In genomic region chr12:80816380-80817086, GRCm38 (mm10) we compare ENCODE assay signal across 8 mouse cellular contexts. TPM values are rescaled to one million over a fixed set of nuclear protein-coding genes. Genes with fewer than 3 reads are reported as not detected.
DNase-seq lines count a peak whose midpoint lies in the region; ATAC-seq and TF ChIP-seq lines count a peak whose summit lies in the region.
"Had no signal": no experiment of that assay in that cellular context is flagged by ENCODE, and none has a peak within 500 bp of the region (broad histone marks: within the 10 kb centered on the region; RNA-seq: fewer than 3 reads in every experiment).

No protein-coding gene starts in this region.

- H3K27me3 ChIP-seq in liver, adult 2 months (ENCODE audit: control insufficient read depth, insufficient read depth, low read length): no peaks in the 10 kb centered on the region
- no peaks in the 10 kb centered on the region for H3K27me3 ChIP-seq in cerebellum, adult 2 months (ENCODE audit: control insufficient read depth, insufficient read depth, low read length)
- no peaks in the 10 kb centered on the region for H3K27me3 ChIP-seq in hindbrain, embryonic 16.5 days (replicated peaks; ENCODE audit: control insufficient read depth, insufficient read depth, low read length)
- H3K27me3 ChIP-seq: lung, embryonic 15.5 days had no signal

- no peak overlapping the region for H3K9ac ChIP-seq in liver, adult 2 months (ENCODE audit: low read depth, low read length)
- H3K9ac ChIP-seq in hindbrain, embryonic 16.5 days (ENCODE audit: low read depth, low read length): no peak overlapping the region
- H3K9ac ChIP-seq: lung, embryonic 15.5 days had no signal

- peak; percentile 61; the same call in 1 of the 2 replicates for ATAC-seq in hindbrain, embryonic 16.5 days

- no peak for TF ChIP-seq POLR2A in liver, adult 2 months (IDR thresholded peaks at IDR 0.05; ENCODE audit: extremely low read depth, insufficient read depth, low read length)
- TF ChIP-seq POLR2A in cerebellum, adult 2 months (IDR thresholded peaks at IDR 0.05; ENCODE audit: borderline replicate concordance, insufficient read depth, low read length): no peak

- DNase-seq in liver, adult 2 months (ENCODE audit: extremely low read depth, low read depth, low spot score): no peak
- no peak for DNase-seq in liver
- peak; percentile 92 to 98 for DNase-seq in cerebellum, adult 2 months
- DNase-seq in natural killer cell, adult 2 months (ENCODE audit: low spot score in 2 of 2): peak; percentile 56 to 70
- no peak for DNase-seq in urinary bladder, adult 2 months (ENCODE audit: low spot score)
- no peak for DNase-seq in kidney, postnatal 14 days

- 63% methylated on average over 1 of the region's 1 CpGs for WGBS in liver, adult 2 months
- 10% methylated on average over 1 of the region's 1 CpGs for WGBS in cerebellum, adult 2 months
- 11% methylated on average over 1 of the region's 1 CpGs for WGBS in hindbrain, embryonic 16.5 days

- 0 out of 2 replicates have a peak overlapping the region, but pooled peaks have one; percentile 2 for H3K27ac ChIP-seq in liver, adult 2 months (replicated peaks; ENCODE audit: insufficient read depth, low read depth, low read length)
- H3K27ac ChIP-seq in cerebellum, adult 2 months (ENCODE audit: insufficient read depth, low read length): peak overlapping the region; percentile 96; the same call in 1 of the 2 replicates
- H3K27ac ChIP-seq in hindbrain, embryonic 16.5 days (ENCODE audit: low read depth, low read length): peak overlapping the region; percentile 63
- H3K27ac ChIP-seq: lung, embryonic 15.5 days had no signal

- peaks cover 50% of the 10 kb centered on the region for H3K4me1 ChIP-seq in liver, adult 2 months (ENCODE audit: control insufficient read depth, insufficient read depth, low read length)
- peaks cover 46% of the 10 kb centered on the region; the same call in 1 of the 2 replicates for H3K4me1 ChIP-seq in cerebellum, adult 2 months (ENCODE audit: control insufficient read depth, insufficient read depth, low read length)
- peaks cover 15% of the 10 kb centered on the region for H3K4me1 ChIP-seq in hindbrain, embryonic 16.5 days (ENCODE audit: control insufficient read depth, insufficient read depth, low read depth, low read length)

- H3K4me3 ChIP-seq in liver, adult 2 months (ENCODE audit: insufficient read depth, low read depth, low read length): no peak overlapping the region
- H3K4me3 ChIP-seq in cerebellum, adult 2 months (replicated peaks; ENCODE audit: insufficient read depth, low read depth, low read length): no peak overlapping the region
- H3K4me3 ChIP-seq in hindbrain, embryonic 16.5 days (ENCODE audit: low read length): no peak overlapping the region
- H3K4me3 ChIP-seq: lung, embryonic 15.5 days had no signal

- H3K4me2 ChIP-seq in hindbrain, embryonic 16.5 days (ENCODE audit: low read length): no peak overlapping the region
- H3K4me2 ChIP-seq: lung, embryonic 15.5 days had no signal

- H3K36me3 ChIP-seq in liver, adult 2 months (ENCODE audit: control insufficient read depth, insufficient read depth, low read length): no peaks in the 10 kb centered on the region
- H3K36me3 ChIP-seq in hindbrain, embryonic 16.5 days (ENCODE audit: control insufficient read depth, insufficient read depth, low read length): no peaks in the 10 kb centered on the region
- H3K36me3 ChIP-seq: lung, embryonic 15.5 days had no signal

- H3K9me3 ChIP-seq in hindbrain, embryonic 16.5 days (ENCODE audit: control insufficient read depth, low read length): no peaks in the 10 kb centered on the region
- H3K9me3 ChIP-seq: lung, embryonic 15.5 days had no signal

- peaks cover 34% of the 10 kb centered on the region for H3K79me2 ChIP-seq in liver, adult 2 months (ENCODE audit: control insufficient read depth, insufficient read depth, low read length)

- TF ChIP-seq CTCF in liver, adult 2 months (IDR thresholded peaks at IDR 0.05; ENCODE audit: low read depth, low read length): no peak
- TF ChIP-seq CTCF in cerebellum, adult 2 months (IDR thresholded peaks at IDR 0.05; ENCODE audit: borderline replicate concordance, insufficient read depth, low read depth, low read length): no peak

RNA-seq across cellular contexts. Expression of gene Susd6, which starts 26.2 kb away (rescaled TPM):
- total RNA-seq in liver, adult 2 months (2014; rRNA removed): 20.1 and 27.5 TPM in 2 replicates
- 21.8 and 22.3 TPM in 2 replicates for polyA plus RNA-seq in liver, adult 2 months (2012; rRNA removed)
- polyA plus RNA-seq in cerebellum, adult 2 months (2012; rRNA removed): 46.3 and 54.8 TPM in 2 replicates
- 9.9 and 12.1 TPM in 2 replicates for polyA plus RNA-seq in hindbrain, embryonic 16.5 days (2015; fragmentation: Nextera tagmentation; extraction: Ambion mirVana)
- 45.8 and 47.4 TPM in 2 replicates for polyA plus RNA-seq in urinary bladder, adult 2 months (2012; rRNA removed)

RNA-seq across cellular contexts. Expression of gene Ccdc177, which starts 56.0 kb away (rescaled TPM):
- not detected in 2 replicates for total RNA-seq in liver, adult 2 months (2014; rRNA removed)
- polyA plus RNA-seq in liver, adult 2 months (2012; rRNA removed): not detected in 2 replicates
- polyA plus RNA-seq in cerebellum, adult 2 months (2012; rRNA removed): 4.9 and 5.4 TPM in 2 replicates
- 2.0 and 2.3 TPM in 2 replicates for polyA plus RNA-seq in hindbrain, embryonic 16.5 days (2015; fragmentation: Nextera tagmentation; extraction: Ambion mirVana)
- polyA plus RNA-seq in urinary bladder, adult 2 months (2012; rRNA removed): 0.01 TPM in 2 replicates

Comparison
In these comparisons a context has a peak if more than half of its experiments do, and no peak if none do; other contexts are left out.
1. DNase-seq: peak in cerebellum, adult 2 months (2 of 2) and natural killer cell, adult 2 months (2 of 2); none in liver, adult 2 months (single experiment), liver (single experiment), urinary bladder, adult 2 months (single experiment) and kidney, postnatal 14 days (single experiment).
2. H3K27ac ChIP-seq: peak in every context shown above with its lines; median percentile 96 in cerebellum, adult 2 months; 63 in hindbrain, embryonic 16.5 days; 2 in liver, adult 2 months.